Mouse (Mus musculus): ENCODE data around the gene March8.
"Not testable (repeated sequence)": the region's sequence is repeated elsewhere in the genome, so short reads cannot be mapped to it uniquely, and the experiment has no call there.

Gene March8

DNA sequence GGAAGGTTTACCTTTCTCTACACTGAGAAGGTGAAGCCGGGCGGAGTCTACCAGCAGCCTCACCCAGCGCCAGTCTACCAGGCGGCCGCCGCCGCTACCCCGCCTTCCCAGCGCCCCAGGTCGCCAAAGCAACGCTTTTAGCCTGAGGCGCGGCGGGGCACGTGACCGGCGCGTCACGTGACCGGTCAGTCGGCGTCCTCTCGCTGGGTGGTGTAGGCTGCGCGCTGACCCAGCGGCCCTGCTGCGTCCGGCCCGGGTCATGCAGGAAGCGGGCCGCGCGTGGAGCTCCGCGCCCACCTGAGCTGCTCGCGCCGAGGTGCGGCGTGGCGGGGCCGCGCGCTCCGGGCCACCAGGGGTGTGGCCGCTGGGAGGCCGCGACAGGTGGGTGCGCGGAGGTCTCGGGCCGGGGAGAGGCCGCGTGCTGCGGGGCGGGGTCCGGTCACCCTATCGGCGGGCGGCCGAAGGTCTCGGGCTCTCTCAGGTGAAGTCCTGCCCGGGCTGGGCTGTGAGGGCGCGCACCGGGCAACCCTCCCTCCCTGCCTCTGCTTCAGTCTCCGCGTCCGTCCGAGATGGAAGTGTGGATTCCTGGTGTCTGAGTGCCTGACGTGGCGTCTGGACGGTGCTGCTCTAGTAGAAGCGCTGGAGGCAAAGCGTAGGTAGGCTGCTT, at the start of gene March8:
Gene March8, plus strand, starts transcription at position 190 of the 667 bp plus-strand sequence.
- peak; percentile 88 to 93 for DNase-seq (ENCODE audit: low spot score in 2 of 2)

DNA sequence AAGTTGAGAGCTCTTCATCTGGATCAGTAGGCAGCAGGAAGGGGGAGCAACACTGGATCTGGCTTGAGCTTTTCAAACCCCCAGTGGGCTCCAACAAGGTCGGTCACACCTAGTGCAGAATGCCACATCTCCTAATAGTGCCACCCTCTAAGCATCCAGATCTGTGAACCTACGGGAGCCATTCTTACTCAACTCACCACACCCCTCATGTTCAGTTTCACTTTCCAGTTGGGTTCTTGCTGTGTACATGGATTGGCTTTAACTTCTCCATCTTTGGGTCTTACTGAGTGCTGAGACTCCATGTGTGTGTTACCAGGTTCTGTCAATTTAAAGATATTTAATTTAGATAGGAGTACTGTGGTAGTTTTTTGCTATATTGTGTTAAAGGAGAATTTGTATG, 26.4 kb upstream of the March8 start:
- no peak for DNase-seq (ENCODE audit: low spot score in 2 of 2)

DNA sequence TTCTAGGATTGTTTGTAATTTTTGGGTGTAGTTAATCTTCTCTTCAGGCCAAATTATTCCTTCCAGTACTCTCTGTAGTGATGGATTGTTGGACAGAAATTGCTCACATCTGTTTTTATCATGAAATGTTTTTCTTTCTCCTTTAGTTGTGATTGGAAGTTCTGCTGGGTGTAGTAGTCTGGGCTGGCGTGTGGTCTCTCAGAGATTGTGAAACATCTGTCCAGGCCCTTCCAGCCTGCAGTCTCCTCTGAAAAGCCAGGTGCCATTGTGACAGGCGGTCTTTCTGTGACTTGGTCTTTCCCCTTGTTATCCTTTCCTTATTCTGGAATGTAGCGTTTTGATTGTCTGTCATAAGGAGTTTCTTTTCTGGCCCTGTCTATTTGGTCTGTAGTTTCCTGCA, 18.6 kb upstream of the March8 start:
- no peak for DNase-seq (ENCODE audit: low spot score in 2 of 2)

DNA sequence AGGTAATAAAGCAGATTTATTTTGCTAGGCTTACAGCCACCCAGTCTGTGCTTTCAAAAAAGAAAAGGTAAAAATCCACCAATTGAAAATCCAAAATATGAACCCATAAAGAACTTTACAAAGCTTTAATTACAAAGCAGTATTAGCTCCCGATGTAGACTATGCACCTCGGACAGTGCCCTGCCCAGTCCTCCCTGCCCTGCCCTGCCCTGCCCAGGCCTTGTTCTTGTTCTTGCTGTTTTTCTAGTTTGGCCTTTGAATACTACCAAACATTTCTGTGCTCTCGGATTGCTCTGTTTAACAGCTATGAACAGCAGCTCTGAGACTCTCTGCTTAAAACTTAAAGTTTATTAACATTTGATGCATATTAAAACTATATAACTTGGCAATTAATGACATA, 11.2 kb upstream of the March8 start:
- DNase-seq (ENCODE audit: low spot score in 2 of 2) = no peak

DNA sequence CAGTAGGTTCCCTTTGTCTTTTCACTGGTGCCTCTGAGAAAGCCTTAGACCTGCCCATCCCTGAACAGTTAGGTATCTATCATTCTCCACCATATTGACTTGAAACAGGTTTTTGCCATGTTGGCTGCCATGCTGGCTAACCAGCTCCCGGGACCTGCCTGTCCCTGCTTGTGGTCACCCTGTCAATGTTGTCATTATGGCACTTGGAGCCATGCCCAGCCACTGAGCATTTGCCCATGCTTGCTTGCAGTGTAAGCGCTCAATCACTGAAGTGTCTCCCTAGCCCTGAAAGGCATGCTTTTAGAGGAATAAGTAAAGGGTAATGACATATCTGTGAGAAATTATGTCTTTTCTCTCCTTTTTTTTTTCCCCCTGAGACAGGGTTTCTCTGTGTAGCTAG, 6.4 kb upstream of the March8 start:
- DNase-seq (ENCODE audit: low spot score in 2 of 2) = no peak

DNA sequence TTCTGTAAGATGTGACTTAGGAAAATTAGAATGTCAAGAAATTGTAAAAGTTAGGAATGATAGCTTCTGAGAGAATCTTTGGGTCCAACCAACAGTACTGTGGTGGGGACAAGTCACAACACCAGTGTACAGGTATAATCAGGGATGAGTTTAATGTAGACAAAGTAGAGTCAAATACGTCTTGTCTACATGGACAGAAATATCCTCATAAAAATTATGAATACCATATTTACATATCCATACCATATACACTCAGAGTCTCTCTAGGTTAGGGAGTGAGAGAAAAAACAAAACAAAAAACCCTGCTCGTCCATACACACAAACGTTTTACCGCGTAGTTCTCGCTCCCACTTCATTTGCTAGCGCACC, 374 bp upstream of the March8 start:
- no peak for DNase-seq (ENCODE audit: low spot score in 2 of 2)

DNA sequence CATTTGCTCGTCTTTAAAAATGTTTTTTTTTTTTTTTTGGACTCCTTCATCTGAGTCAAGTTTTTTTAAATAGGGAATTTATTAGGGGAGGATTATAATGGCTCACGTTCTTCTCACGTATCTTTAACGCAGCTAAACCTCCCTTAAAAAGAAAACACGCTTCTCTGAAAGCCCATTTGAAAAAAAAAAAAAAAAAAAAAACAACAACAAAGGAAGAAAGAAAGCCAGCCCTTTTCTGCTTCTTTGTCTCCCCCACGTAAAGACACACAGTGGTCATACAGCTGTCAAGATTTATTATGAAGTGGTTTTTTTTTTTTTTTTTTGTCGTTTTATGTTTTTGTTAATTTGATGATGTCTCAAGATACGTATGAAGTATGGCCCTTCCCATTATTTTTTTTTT, 696 bp downstream of the March8 start:
- no peak for DNase-seq (ENCODE audit: low spot score in 2 of 2)

DNA sequence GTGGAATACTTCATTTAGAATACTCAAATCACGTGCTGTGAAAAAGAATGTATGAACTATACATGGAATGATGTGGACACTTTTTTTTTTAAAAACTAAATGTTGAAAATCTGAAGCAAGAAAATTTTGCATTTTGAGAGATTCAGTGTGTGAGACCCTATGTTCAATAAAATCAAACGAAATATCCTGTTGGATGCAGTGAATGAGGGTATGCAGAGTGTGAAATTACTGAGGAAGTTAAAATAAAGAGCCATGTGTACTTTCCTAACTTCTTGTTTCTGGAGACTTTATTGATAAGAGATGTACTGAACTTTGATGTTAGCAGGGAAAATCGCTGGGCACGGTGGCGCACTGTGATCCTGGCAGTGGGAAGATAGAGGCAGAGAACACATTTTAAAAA, 1.3 kb downstream of the March8 start:
- no peak for DNase-seq (ENCODE audit: low spot score in 2 of 2)

DNA sequence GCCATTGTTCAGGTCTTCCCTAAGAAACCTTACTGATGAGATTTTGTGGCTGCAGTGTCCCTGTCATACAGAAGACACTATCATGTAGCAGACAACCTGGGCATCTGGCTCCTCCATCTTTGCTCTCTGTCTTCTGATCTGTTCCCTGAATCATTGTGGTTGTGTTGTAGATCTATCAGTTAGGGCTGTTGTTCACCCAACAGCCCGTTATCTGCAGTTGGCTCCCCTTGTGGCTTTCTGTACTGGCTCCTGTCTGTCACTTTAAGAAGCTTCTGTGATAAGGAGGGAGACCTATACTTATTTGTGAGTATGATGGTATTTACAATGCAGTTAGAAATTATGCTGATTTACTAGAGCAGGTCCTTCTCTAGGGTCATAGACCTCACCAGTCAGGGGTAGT, 2.7 kb downstream of the March8 start:
- DNase-seq (ENCODE audit: low spot score in 2 of 2) = no peak

DNA sequence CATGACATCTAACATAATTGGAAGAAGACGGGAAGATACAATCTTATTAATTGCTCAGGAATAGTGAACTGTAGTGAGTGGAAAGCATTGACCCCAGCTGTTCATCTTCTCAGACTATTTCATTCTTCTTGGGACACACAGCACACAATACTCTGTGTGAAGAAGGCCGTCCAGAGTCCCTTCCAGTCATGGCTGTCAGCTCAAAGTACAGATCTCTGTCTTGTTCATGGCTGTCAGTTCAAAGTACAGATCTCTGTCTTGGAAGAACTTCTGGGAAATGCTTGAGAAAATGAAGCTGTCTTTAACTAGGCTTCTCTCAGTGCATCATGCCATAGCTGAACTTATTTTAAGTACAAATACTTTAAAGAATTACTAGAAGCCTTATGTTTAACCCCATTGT, 10.1 kb downstream of the March8 start:
- no peak for DNase-seq (ENCODE audit: low spot score in 2 of 2)

DNA sequence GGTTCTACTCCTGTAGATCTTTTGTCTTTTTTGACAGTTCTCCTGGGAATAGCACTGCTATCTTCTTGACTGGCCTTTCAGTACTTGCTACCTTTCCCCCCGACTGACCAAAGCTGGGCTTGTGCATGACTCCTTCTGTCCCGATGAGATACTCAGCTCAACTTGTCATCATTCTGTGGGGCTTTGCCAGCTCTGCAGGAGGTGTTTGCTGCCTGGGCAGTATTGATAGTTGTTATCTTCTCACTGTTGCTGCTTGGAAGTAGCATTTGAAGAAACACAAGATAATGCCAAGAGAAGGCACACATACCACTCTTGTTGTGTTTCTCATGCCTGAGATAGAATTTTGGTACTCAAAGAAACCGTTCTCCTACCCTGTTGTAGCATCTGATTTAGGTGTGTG, 12.2 kb downstream of the March8 start:
- no peak for DNase-seq (ENCODE audit: low spot score in 2 of 2)

DNA sequence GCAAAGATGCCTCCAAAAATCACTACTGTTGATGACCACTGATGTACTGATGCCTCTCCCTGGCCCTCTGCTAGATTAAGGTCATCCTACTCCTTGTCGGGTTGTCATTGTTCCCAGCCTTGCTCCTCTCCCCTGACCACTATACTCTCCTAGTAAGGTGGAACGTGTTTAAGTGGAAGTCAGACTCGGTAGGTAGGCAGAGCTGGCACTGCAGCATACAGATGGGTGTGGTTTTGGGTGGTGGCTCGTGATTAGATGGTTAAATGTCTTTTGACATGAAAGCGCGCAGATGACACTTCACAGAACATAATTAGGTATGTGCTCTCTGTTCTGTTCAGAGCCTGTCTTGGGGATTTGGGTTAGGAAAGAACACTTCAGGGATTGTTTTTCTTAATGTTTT, 12.8 kb downstream of the March8 start:
- no peak for DNase-seq (ENCODE audit: low spot score in 2 of 2)

DNA sequence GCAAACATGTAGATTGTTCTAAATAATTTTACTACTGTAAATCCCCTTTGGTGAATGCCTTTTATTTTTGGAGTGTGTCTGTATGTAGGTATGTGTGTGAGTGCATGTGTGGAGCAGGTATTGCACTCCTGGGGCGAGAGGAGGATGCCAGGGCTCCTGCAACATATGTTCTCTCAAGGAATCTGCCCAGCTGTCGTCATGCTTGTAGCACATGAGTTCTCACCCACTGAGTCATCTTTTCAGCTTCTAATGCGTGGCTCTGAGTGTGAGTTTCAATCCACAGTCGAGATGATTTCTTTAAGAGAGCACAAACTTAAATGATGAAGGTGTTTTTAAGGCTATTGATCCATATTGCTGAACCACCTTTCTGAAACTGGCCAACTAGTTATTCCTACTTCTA, 13.7 kb downstream of the March8 start:
- DNase-seq (ENCODE audit: low spot score in 2 of 2) = no peak

DNA sequence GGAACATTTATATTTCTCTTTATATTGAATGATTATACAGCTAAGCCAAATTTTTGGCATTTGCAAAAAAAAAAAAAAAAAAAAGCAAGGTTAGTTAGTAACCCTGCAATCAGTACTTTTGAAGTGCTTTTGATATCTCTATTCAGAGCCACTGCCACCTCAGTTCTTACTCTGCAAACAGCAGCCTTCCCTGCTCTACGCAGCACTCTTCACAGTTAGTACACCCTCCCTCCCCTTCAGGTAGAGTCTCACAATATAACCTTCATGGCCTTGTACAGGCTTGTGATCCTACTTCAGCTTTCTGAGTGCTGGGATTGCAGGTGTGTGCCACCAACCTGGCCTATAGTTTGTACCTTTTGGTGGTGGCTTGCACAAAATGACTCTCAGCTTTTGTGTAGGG, 15.6 kb downstream of the March8 start:
- no peak for DNase-seq (ENCODE audit: low spot score in 2 of 2)

DNA sequence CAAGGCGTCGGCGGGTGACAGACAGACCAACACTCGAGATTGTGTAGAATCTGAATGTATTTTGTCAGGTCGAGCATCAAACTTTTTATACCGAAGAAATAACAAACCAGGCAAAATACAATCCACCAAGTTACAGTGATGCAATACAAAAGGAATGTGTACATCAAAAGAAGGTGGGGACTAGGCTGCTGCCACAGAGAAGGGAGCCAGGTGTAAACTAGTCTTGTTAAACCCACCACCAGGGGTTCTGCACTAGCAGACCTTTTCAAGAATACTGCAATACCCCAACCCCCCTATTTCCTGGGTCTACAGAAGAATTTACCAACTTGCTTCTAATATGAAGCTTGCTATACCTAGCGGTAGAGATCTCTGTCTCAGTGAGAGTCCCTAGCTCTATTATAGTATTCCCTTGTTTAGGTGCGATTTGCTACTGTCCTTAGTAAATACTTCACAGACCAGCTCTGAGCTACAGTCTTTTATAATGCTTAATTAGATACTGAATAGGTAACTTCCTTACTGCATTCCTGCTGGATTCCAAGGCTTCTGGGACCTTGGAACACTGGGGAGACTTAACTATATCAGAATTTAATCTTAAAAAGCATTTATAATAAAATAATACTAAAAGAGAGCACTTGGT, 18.6 kb downstream of the March8 start:
- not testable (repeated sequence) for DNase-seq (ENCODE audit: low spot score in 2 of 2)

DNA sequence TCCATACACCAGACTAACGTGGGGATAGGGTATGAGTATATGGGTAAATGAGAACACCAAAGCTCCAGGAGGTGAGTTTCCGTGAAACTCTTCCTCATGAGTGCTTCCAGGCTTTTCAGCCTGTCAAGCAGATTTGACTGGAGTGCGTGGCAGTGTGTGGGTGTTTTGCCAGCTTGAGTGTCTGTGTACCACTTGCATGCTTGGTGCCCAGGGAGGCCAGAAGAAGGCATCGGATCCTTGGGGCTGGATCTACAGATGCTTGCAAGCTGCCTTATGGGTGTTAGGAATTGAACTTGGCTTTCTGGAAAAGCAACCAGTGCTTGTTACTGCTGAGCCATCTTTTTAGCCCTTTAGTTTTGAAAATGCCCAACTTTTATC, 19.1 kb downstream of the March8 start:
- no peak for DNase-seq (ENCODE audit: low spot score in 2 of 2)

DNA sequence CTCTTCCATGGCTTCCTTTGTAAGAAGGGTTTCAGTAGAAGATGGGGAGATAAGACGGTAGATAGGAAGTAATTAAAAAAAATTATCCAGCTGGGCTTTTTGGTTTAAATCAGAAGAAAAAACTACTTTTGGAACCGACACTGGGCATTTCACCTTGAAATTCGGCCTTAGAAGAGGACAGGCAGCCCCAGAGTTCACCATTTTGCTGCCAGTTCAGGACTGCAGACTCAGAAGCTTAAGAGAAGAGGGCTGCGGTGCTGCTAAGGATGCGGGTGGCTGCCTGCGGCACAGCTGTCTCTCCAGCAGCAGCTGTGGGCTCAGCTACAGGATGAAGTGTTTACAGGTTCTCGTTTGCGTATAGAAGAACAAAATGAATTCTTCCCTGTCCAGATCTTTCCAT, 20.2 kb downstream of the March8 start:
- no peak for DNase-seq (ENCODE audit: low spot score in 2 of 2)

DNA sequence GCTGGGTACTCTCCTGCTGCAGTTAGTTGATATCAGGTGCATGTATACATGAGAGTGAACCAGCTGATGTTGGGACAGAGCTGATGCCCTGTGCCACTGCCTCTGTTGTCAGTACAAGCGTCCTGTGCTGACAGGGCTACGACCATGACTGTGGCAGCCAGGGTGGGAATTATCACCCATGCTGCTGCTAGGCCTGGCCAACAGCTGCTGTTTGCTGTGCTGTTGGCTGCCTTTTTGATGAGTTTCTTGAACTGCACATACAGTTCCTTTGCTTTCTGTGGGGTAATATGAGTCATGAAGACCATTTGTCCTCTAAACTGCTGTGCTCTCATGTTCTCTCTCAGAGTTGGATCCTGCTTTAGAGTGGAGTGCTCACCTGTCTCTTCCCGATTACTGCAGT, 21.4 kb downstream of the March8 start:
- DNase-seq (ENCODE audit: low spot score in 2 of 2) = no peak

DNA sequence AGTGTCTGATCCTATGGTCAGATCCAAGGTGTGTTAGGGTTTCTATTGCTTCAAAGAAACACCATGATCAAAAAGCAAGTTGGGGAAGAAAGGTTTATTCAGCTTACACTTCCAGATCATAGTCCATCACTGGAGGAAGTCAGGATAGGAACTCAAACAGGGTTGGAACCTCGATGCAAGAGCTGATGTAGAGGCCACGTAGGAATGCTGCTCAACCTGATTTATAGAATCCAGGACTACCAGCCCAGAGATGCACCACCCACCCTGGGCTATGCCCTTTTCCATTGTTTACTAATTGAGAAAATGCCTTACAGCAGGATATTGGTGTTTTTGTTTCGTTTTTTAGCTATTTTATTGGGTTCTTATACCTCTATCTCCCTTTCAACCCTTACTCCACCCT, 23.6 kb downstream of the March8 start:
- no peak for DNase-seq (ENCODE audit: low spot score in 2 of 2)

DNA sequence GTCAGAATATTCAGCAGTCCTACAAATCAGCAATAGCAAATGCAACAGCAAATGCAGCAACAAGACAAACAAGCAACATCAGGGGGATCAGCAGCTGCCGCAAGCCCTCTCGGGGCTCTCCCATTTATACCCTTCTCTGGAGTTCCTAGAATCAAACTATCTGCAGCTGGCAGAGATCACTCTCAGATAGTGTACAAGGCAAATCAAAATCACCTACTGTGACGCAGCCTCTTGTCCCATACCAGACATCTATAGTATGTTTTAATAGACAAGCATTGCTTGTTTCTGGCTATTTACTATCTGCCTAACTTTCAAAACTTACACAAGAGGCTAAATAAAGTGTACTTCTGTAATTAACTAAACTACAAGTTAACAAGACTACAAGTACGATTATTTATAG, 24.2 kb downstream of the March8 start:
- no peak for DNase-seq (ENCODE audit: low spot score in 2 of 2)

DNA sequence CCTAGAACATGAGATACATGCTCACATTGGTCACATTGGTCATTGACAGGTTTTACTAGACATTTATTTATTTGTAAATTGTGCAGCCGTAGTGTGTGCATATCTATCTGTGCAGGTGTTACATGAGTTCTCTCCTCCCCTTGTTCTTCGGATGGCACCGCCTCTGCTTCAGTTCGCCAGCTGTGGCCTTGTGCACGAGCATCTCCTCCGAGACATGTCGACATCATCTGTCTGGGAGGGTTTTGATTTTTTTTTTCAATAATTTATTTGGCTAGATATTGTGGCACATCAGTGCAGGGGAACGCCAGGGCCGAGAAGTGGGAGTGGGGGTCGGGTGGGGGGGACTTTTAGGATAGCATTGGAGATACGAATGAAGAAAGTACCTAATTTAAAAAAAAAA, 30.1 kb downstream of the March8 start:
- no peak for DNase-seq (ENCODE audit: low spot score in 2 of 2)

DNA sequence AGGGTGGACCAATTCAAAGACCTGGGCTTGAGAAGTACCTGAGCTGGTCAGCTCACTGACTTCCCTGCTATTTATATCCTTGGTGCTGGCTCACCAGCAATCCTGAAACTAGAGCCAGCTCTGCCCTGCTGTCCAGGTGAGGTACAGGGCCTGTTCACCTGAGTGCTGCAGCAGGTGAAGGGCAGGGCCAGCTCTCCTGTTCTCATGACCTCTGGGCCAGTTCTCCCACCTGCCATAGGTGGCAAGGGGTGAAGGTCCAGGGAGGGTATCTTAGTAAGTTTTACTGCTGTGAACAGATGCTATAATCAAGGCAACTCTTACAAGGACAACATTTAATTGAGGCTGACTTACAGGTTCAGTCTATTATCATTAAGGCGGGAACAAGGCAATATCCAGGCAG, 32.0 kb downstream of the March8 start:
- DNase-seq (ENCODE audit: low spot score in 2 of 2) = no peak

DNA sequence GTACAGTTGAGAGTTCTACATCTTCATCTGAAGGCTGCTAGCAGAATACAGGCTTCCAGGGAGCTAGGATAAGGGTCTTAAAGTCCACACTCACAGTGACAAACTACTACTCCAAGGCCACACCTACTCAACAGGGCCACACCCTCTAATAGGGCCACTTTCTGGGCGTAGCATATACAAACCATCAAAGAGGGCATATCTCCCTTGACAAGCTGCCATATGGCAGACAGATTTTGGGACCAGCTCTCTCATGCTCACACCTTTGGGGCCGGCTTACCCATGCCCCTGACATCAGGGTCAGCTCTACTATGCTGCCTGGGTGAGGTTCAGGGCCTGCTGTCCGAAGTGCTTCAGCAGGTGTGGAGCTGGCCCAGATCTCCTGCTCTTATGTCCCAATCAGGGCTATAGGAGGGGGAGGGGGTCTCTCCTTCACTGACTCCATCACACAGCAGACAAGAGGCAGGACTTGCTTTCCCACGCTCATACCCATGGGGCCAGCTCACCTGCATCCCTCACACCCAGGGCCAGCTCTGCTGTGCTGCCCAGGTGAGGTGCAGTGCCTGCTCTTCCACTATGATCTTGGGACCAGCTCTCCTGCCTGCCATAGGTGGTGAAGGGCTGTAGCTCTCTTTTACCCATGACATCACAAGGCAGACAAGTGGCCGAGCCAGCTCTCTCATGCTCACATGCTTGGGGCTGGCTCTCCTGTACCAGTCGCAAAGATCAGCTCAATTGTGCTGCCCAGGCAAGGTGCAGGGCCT, 32.6 kb downstream of the March8 start:
- no peak for DNase-seq (ENCODE audit: low spot score in 2 of 2)
